Mouse (Mus musculus) stomach, postnatal 0 days (tissue): ENCODE measurements around the gene Tmem239. TPM values are rescaled to one million over a fixed set of nuclear protein-coding genes. Genes with fewer than 3 reads are reported as not detected.

Source experiments
- ATAC-seq: fragments of 200-750 bp; cut with Nextera tagmentation; 2 replicates; pipeline ENCODE4 v1.8.0; 2017; ENCODE audit not compliant: low FRiP score, low TSS enrichment
- DNase-seq: peaks from one replicate; pipeline ENCODE4 v3.0.0-alpha.2; 2016; ENCODE audit warnings: low spot score
- H3K27ac ChIP-seq: fragments of 300-500 bp; sonication (generic); replicated peaks from 2 replicates; pipeline ENCODE4 v1.5.1; 2014; ENCODE audit warnings: mild to moderate bottlenecking, control low read depth
- H3K27me3 ChIP-seq: fragments of 300-500 bp; sonication (generic); 2 replicates; pipeline ENCODE4 v1.6.1; 2014; ENCODE audit warnings: low read length; ENCODE audit not compliant: control insufficient read depth, insufficient read depth
- H3K36me3 ChIP-seq: fragments of 300-500 bp; sonication (generic); 2 replicates; pipeline ENCODE4 v1.6.1; 2014; ENCODE audit warnings: low read length, mixed read lengths; ENCODE audit not compliant: control insufficient read depth, insufficient read depth
- H3K4me1 ChIP-seq: fragments of 300-500 bp; sonication (generic); replicated peaks from 2 replicates; pipeline ENCODE4 v1.6.1; 2014; ENCODE audit warnings: antibody characterized with exemption; ENCODE audit not compliant: control insufficient read depth, insufficient read depth
- H3K4me2 ChIP-seq: fragments of 300-500 bp; sonication (generic); replicated peaks from 2 replicates; pipeline ENCODE4 v1.6.1; 2014; ENCODE audit warnings: low read depth, mild to moderate bottlenecking, control low read depth, moderate library complexity
- H3K4me3 ChIP-seq: fragments of 300-500 bp; sonication (generic); 2 replicates; pipeline ENCODE4 v1.5.1; 2014; ENCODE audit warnings: low read depth, low read length, control low read depth
- H3K9ac ChIP-seq: fragments of 300-500 bp; sonication (generic); 2 replicates; pipeline ENCODE4 v1.6.1; 2014; ENCODE audit warnings: mild to moderate bottlenecking, low read length, control low read depth, mixed read lengths
- H3K9me3 ChIP-seq: fragments of 300-500 bp; sonication (generic); 2 replicates; pipeline ENCODE4 v1.6.1; 2016; ENCODE audit warnings: low read length; ENCODE audit not compliant: control insufficient read depth
- CTCF ChIP-seq: IDR thresholded peaks from 2 replicates; pipeline ENCODE4 v1.5.1; 2016; ENCODE audit warnings: antibody characterized with exemption, low read depth, mild to moderate bottlenecking, moderate library complexity
- EP300 ChIP-seq: optimal IDR thresholded peaks from 2 replicates; pipeline ENCODE3; 2016; ENCODE audit warnings: antibody characterized with exemption
- WGBS: fragments of 180-500 bp; shearing (Covaris S2); extraction: QIAGEN DNeasy Blood & Tissue Kit; methylation state at CpG from one replicate; pipeline ENCODE4 v1.1.7; 2014; 5-methylcytosine and 5-hydroxymethylcytosine counted together
- polyA plus RNA-seq: library from polyadenylated mRNA; unstranded; fragments of >200 nt; fragmentation: Nextera tagmentation; extraction: Ambion mirVana; gene quantifications from 2 replicates; pipeline ENCODE4 v1.2.1, GENCODE M21; 2015

The Tmem239 gene
- polyA plus RNA-seq, 1 experiment from 2014 or later: not detected

- no peak for ATAC-seq
- H3K9ac ChIP-seq: peak overlapping the region; percentile 81
- 52% methylated on average over 14 of the region's 14 CpGs for WGBS
These were observed 44.9 kb downstream of the Tmem239 start for GRCm38 (mm10) chr2:130451086-130451726.

GRCm38 (mm10) chr2:130451727-130452090 lies 45.4 kb downstream of the Tmem239 start:
- peak overlapping the region; percentile 81; the same call in 1 of the 2 replicates for H3K9ac ChIP-seq
- H3K9me3 ChIP-seq: no peaks in the 10 kb centered on the region
- H3K27ac ChIP-seq: no peak overlapping the region
- DNase-seq (no peak), ATAC-seq (no peak)
- H3K4me2 ChIP-seq: peak overlapping the region; percentile 84
- peak overlapping the region; percentile 70; the same call in 1 of the 2 replicates for H3K4me3 ChIP-seq
- no peaks in the 10 kb centered on the region for H3K36me3 ChIP-seq
- 52% methylated on average over 3 of the region's 3 CpGs for WGBS
- peaks cover 6% of the 10 kb centered on the region; the same call in 1 of the 2 replicates for H3K4me1 ChIP-seq
- H3K27me3 ChIP-seq: no peaks in the 10 kb centered on the region
- TF ChIP-seq CTCF: no peak
- no peak for TF ChIP-seq EP300

More at GRCm38 (mm10) chr2:130451086-130451726, 44.9 kb downstream of the Tmem239 start:
- H3K9me3 ChIP-seq: no peaks in the 10 kb centered on the region
- peaks cover 6% of the 10 kb centered on the region; the same call in 1 of the 2 replicates for H3K4me1 ChIP-seq
- no peaks in the 10 kb centered on the region for H3K36me3 ChIP-seq
- peak overlapping the region; percentile 84 for H3K4me2 ChIP-seq
- TF ChIP-seq CTCF (no peak), EP300 (no peak)
- no peak for DNase-seq
- H3K4me3 ChIP-seq: peak overlapping the region; percentile 70
- H3K27ac ChIP-seq: no peak overlapping the region
- no peaks in the 10 kb centered on the region for H3K27me3 ChIP-seq

- H3K4me3 ChIP-seq: no peak overlapping the region
These were observed 46.0 kb downstream of the Tmem239 start for GRCm38 (mm10) chr2:130452266-130452665.

GRCm38 (mm10) chr2:130453421-130453820 lies 47.1 kb downstream of the Tmem239 start:
- Histone ChIP-seq H3K4me1 (peaks cover 6% of the 10 kb centered on the region; the same call in 1 of the 2 replicates), H3K27me3 (no peaks in the 10 kb centered on the region), H3K4me3 (no peak overlapping the region), H3K9ac (no peak overlapping the region), H3K27ac (no peak overlapping the region), H3K4me2 (no peak overlapping the region), H3K9me3 (no peaks in the 10 kb centered on the region), H3K36me3 (no peaks in the 10 kb centered on the region)
- WGBS: 53% methylated on average over 6 of the region's 6 CpGs
- TF ChIP-seq EP300 (no peak), CTCF (no peak)
- DNase-seq (no peak), ATAC-seq (no peak)

More at GRCm38 (mm10) chr2:130452266-130452665, 46.0 kb downstream of the Tmem239 start:
- H3K4me2 ChIP-seq: no peak overlapping the region
- no peak overlapping the region for H3K27ac ChIP-seq
- ATAC-seq (no peak), DNase-seq (no peak)
- TF ChIP-seq EP300: no peak
- TF ChIP-seq CTCF: no peak
- no peak overlapping the region for H3K9ac ChIP-seq
- H3K36me3 ChIP-seq: no peaks in the 10 kb centered on the region
- peaks cover 6% of the 10 kb centered on the region; the same call in 1 of the 2 replicates for H3K4me1 ChIP-seq
- 57% methylated on average over 2 of the region's 2 CpGs for WGBS
- no peaks in the 10 kb centered on the region for H3K27me3 ChIP-seq
- no peaks in the 10 kb centered on the region for H3K9me3 ChIP-seq

GRCm38 (mm10) chr2:130454748-130455370 lies 48.6 kb downstream of the Tmem239 start:
- H3K36me3 ChIP-seq: no peaks in the 10 kb centered on the region

More at GRCm38 (mm10) chr2:130454748-130455370, 48.6 kb downstream of the Tmem239 start:
- no peak overlapping the region for H3K4me3 ChIP-seq
- H3K27me3 ChIP-seq: no peaks in the 10 kb centered on the region
- H3K4me1 ChIP-seq: peaks cover 6% of the 10 kb centered on the region; the same call in 1 of the 2 replicates
- no peaks in the 10 kb centered on the region for H3K9me3 ChIP-seq
- no peak overlapping the region for H3K4me2 ChIP-seq
- no peak for DNase-seq
- ATAC-seq: no peak
- no peak for TF ChIP-seq CTCF
- no peak for TF ChIP-seq EP300
- 53% methylated on average over 6 of the region's 6 CpGs for WGBS
- H3K27ac ChIP-seq: no peak overlapping the region
- no peak overlapping the region for H3K9ac ChIP-seq

Other genes with a start within 250 kb of the Tmem239 start
- gene Snrpb, start 227.1 kb upstream of the Tmem239 start, polyA plus RNA-seq: 306 and 318 TPM in 2 replicates
- gene Tmc2, start 211.3 kb upstream of the Tmem239 start, polyA plus RNA-seq: 0.02 TPM in 1 of 2 replicates, not detected in the other
- 98.2 and 104 TPM in 2 replicates for gene Nop56, start 132.0 kb upstream of the Tmem239 start, polyA plus RNA-seq
- 126 and 135 TPM in 2 replicates for gene Idh3b, start 121.9 kb upstream of the Tmem239 start, polyA plus RNA-seq
- 1.1 and 1.3 TPM in 2 replicates for gene Ebf4, start 111.3 kb upstream of the Tmem239 start, polyA plus RNA-seq
- gene Cpxm1, start 8.9 kb upstream of the Tmem239 start, polyA plus RNA-seq: 14.6 and 19.1 TPM in 2 replicates
- gene Gm28372, start 1.2 kb upstream of the Tmem239 start, polyA plus RNA-seq: not detected in 2 replicates
- gene 1700020A23Rik, start 1.2 kb upstream of the Tmem239 start, polyA plus RNA-seq: not detected in 2 replicates
- gene Vps16, start 17.9 kb downstream of the Tmem239 start, polyA plus RNA-seq: 37.0 and 38.9 TPM in 2 replicates
- 4.4 and 4.9 TPM in 2 replicates for gene Pced1a, start 18.2 kb downstream of the Tmem239 start, polyA plus RNA-seq
- gene Ptpra, start 43.8 kb downstream of the Tmem239 start, polyA plus RNA-seq: 45.1 and 45.7 TPM in 2 replicates
- 74.6 and 76.3 TPM in 2 replicates for gene Mrps26, start 157.3 kb downstream of the Tmem239 start, polyA plus RNA-seq
- not detected in 2 replicates for gene Oxt, start 169.7 kb downstream of the Tmem239 start, polyA plus RNA-seq
- gene Avp, start 176.1 kb downstream of the Tmem239 start, polyA plus RNA-seq: 0.23 and 0.36 TPM in 2 replicates
- gene Fastkd5, start 223.5 kb downstream of the Tmem239 start, polyA plus RNA-seq: 6.5 and 6.7 TPM in 2 replicates
- 3.8 and 4.1 TPM in 2 replicates for gene Ubox5, start 223.6 kb downstream of the Tmem239 start, polyA plus RNA-seq
- 2.9 and 3.1 TPM in 2 replicates for gene Lzts3, start 236.3 kb downstream of the Tmem239 start, polyA plus RNA-seq